ENCODE assay signal across 8 mouse cellular contexts in genomic region chr3:130708529-130708928, GRCm38 (mm10). TPM values are rescaled to one million over a fixed set of nuclear protein-coding genes. Genes with fewer than 3 reads are reported as not detected.
DNase-seq lines count a peak whose midpoint lies in the region; ATAC-seq and TF ChIP-seq lines count a peak whose summit lies in the region.

No protein-coding gene starts in this region.

- peaks cover under 1% of the 10 kb centered on the region; the same call in 1 of the 2 replicates for H3K36me3 ChIP-seq in spleen, adult 2 months (ENCODE audit: control insufficient read depth, insufficient read depth, low read length)
- H3K36me3 ChIP-seq in embryonic facial prominence, embryonic 15.5 days = peaks cover 5% of the 10 kb centered on the region
- peaks cover 18% of the 10 kb centered on the region for H3K36me3 ChIP-seq in limb, embryonic 12.5 days
- peaks cover 6% of the 10 kb centered on the region for H3K36me3 ChIP-seq in midbrain, embryonic 13.5 days

- intact Hi-C loops in left cerebral cortex, postnatal 36 days (cut with DNase I) = no loop called here

- no peaks in the 10 kb centered on the region; the same call in 1 of the 2 replicates for H3K4me1 ChIP-seq in spleen, adult 2 months (ENCODE audit: control insufficient read depth, insufficient read depth, insufficient read length)
- peaks cover 13% of the 10 kb centered on the region for H3K4me1 ChIP-seq in embryonic facial prominence, embryonic 15.5 days
- peaks cover 13% of the 10 kb centered on the region for H3K4me1 ChIP-seq in limb, embryonic 12.5 days (replicated peaks)
- peaks cover 24% of the 10 kb centered on the region for H3K4me1 ChIP-seq in midbrain, embryonic 13.5 days (replicated peaks)

- H3K4me3 ChIP-seq in spleen, adult 2 months (ENCODE audit: extremely low read depth, insufficient read depth, insufficient read length) = peak overlapping the region; percentile 99
- H3K4me3 ChIP-seq in embryonic facial prominence, embryonic 15.5 days (replicated peaks) = peak overlapping the region; percentile 81
- peak overlapping the region; percentile 76 for H3K4me3 ChIP-seq in limb, embryonic 12.5 days (replicated peaks)
- H3K4me3 ChIP-seq in midbrain, embryonic 13.5 days (replicated peaks) = peak overlapping the region; percentile 72

- H3K27me3 ChIP-seq in spleen, adult 2 months (ENCODE audit: control insufficient read depth, insufficient read depth, low read length) = no peaks in the 10 kb centered on the region
- H3K27me3 ChIP-seq in embryonic facial prominence, embryonic 15.5 days = no peaks in the 10 kb centered on the region
- no peaks in the 10 kb centered on the region for H3K27me3 ChIP-seq in limb, embryonic 12.5 days
- no peaks in the 10 kb centered on the region for H3K27me3 ChIP-seq in midbrain, embryonic 13.5 days

- H3K9ac ChIP-seq in embryonic facial prominence, embryonic 15.5 days = peak overlapping the region; percentile 81
- peak overlapping the region; percentile 77 for H3K9ac ChIP-seq in limb, embryonic 12.5 days (replicated peaks)
- H3K9ac ChIP-seq in midbrain, embryonic 13.5 days (replicated peaks) = peak overlapping the region; percentile 84

- WGBS in spleen, adult 2 months = 3% methylated on average over 5 of the region's 5 CpGs
- WGBS in embryonic facial prominence, embryonic 15.5 days = 0% methylated on average over 5 of the region's 5 CpGs
- WGBS in limb, embryonic 12.5 days = under 1% methylated on average over 5 of the region's 5 CpGs
- WGBS in midbrain, embryonic 13.5 days = 2% methylated on average over 5 of the region's 5 CpGs

- no peaks in the 10 kb centered on the region for H3K9me3 ChIP-seq in embryonic facial prominence, embryonic 15.5 days (replicated peaks)
- H3K9me3 ChIP-seq in limb, embryonic 12.5 days = no peaks in the 10 kb centered on the region
- H3K9me3 ChIP-seq in midbrain, embryonic 13.5 days = no peaks in the 10 kb centered on the region

- H3K4me2 ChIP-seq in embryonic facial prominence, embryonic 15.5 days (replicated peaks) = peak overlapping the region; percentile 66
- peak overlapping the region; percentile 72 for H3K4me2 ChIP-seq in limb, embryonic 12.5 days
- H3K4me2 ChIP-seq in midbrain, embryonic 13.5 days (replicated peaks) = peak overlapping the region; percentile 77

- TF ChIP-seq POLR2A in spleen, adult 2 months (IDR thresholded peaks at IDR 0.05; ENCODE audit: low read depth, low read length) = no peak

- no peak for DNase-seq in spleen, adult 2 months (ENCODE audit: low read depth in 1 of 2, low spot score in 2 of 2)
- no peak for DNase-seq in spleen, postnatal 36 days (ENCODE audit: low spot score in 2 of 2)
- no peak for DNase-seq in right cerebral cortex, postnatal 14 days
- DNase-seq in left cerebral cortex, postnatal 36 days (ENCODE audit: low spot score in 2 of 2) = no peak
- DNase-seq in frontal cortex, adult 2 months (ENCODE audit: extremely low spot score in 1 of 2, low spot score in 1 of 2) = no peak

- no peak for ATAC-seq in embryonic facial prominence, embryonic 15.5 days (ENCODE audit: insufficient number of reproducible peaks, low FRiP score, low TSS enrichment, low read depth)
- no peak for ATAC-seq in limb, embryonic 12.5 days (ENCODE audit: insufficient number of reproducible peaks, insufficient read depth, low FRiP score, low TSS enrichment, low read depth)
- no peak for ATAC-seq in midbrain, embryonic 13.5 days

- TF ChIP-seq CTCF in spleen, adult 2 months (IDR thresholded peaks at IDR 0.05; ENCODE audit: extremely low read depth, insufficient read depth, insufficient read length, insufficient replicate concordance) = no peak

- no peak overlapping the region for H3K27ac ChIP-seq in spleen, adult 2 months (ENCODE audit: insufficient read depth, low read length)
- H3K27ac ChIP-seq in embryonic facial prominence, embryonic 15.5 days (replicated peaks) = peak overlapping the region; percentile 90
- H3K27ac ChIP-seq in limb, embryonic 12.5 days = peak overlapping the region; percentile 88; the same call in 1 of the 2 replicates
- H3K27ac ChIP-seq in midbrain, embryonic 13.5 days = peak overlapping the region; percentile 85; the same call in 1 of the 2 replicates

RNA-seq across cellular contexts. Expression of gene Ostc, which starts 0.7 kb away (rescaled TPM):
- polyA plus RNA-seq in spleen, adult 2 months (2012; rRNA removed) = 22.3 and 22.7 TPM in 2 replicates
- 387 and 414 TPM in 2 replicates for polyA plus RNA-seq in embryonic facial prominence, embryonic 15.5 days (2015; fragmentation: Nextera tagmentation; extraction: Ambion mirVana)
- 358 and 373 TPM in 2 replicates for polyA plus RNA-seq in limb, embryonic 12.5 days (2016; fragmentation: Nextera tagmentation; extraction: Ambion mirVana)
- polyA plus RNA-seq in midbrain, embryonic 13.5 days (2015; fragmentation: Nextera tagmentation; extraction: Ambion mirVana) = 242 and 243 TPM in 2 replicates
- total RNA-seq in left cerebral cortex, postnatal 36 days (2021) = 10 to 100 TPM; 56.0 to 59.1 TPM
- polyA plus RNA-seq in frontal cortex, adult 2 months (2012; rRNA removed) = 67.7 and 69.8 TPM in 2 replicates

RNA-seq across cellular contexts. Expression of gene Rpl34, which starts 21.7 kb away (rescaled TPM):
- polyA plus RNA-seq in spleen, adult 2 months (2012; rRNA removed) = 1,328 and 1,364 TPM in 2 replicates
- polyA plus RNA-seq in embryonic facial prominence, embryonic 15.5 days (2015; fragmentation: Nextera tagmentation; extraction: Ambion mirVana) = 948 and 971 TPM in 2 replicates
- polyA plus RNA-seq in limb, embryonic 12.5 days (2016; fragmentation: Nextera tagmentation; extraction: Ambion mirVana) = 845 and 858 TPM in 2 replicates
- polyA plus RNA-seq in midbrain, embryonic 13.5 days (2015; fragmentation: Nextera tagmentation; extraction: Ambion mirVana) = 646 and 703 TPM in 2 replicates
- 100 to 1,000 TPM; 305 to 329 TPM for total RNA-seq in left cerebral cortex, postnatal 36 days (2021)
- 675 and 819 TPM in 2 replicates for polyA plus RNA-seq in frontal cortex, adult 2 months (2012; rRNA removed)
